Mouse (Mus musculus): ENCODE results near the gene Slc5a6.

DNA sequence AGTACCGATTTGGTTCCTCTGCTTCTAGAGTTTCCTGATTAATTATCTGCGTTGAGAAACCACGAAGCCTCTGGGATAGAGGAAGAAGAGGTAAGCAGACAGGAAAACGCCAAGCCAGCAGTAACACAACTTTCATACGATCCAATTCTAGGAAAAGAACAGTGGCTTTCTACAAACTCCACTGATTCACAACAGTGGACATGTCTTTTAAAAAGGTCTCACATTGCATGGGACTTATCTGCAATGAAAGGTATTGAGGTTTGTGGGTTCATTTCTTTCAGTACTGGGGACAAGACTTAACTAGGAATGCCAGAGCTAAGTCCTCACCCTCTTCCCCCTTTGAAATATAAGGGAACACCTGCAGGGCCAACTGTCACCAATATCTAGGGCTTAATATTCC is 1.6 kb downstream of the Slc5a6 start:
- TF ChIP-seq POLR2A (IDR thresholded peaks at IDR 0.05; ENCODE audit: borderline replicate concordance, low read depth, low read length), result no peak
- no peak for TF ChIP-seq CTCF (IDR thresholded peaks at IDR 0.05; ENCODE audit: low read depth, low read length)
